Mouse (Mus musculus): Measurements from ENCODE around the gene Ogfr. TPM values are rescaled to one million over a fixed set of nuclear protein-coding genes. Genes with fewer than 3 reads are reported as not detected.

Gene Ogfr
- 13.2 TPM for polyA plus RNA-seq (2014; fragmentation: Illumina TruSeq; extraction: RNeasy Lipid Tissue Mini Kit (QIAGEN cat#74804); ENCODE audit: low replicate concordance)

DNA sequence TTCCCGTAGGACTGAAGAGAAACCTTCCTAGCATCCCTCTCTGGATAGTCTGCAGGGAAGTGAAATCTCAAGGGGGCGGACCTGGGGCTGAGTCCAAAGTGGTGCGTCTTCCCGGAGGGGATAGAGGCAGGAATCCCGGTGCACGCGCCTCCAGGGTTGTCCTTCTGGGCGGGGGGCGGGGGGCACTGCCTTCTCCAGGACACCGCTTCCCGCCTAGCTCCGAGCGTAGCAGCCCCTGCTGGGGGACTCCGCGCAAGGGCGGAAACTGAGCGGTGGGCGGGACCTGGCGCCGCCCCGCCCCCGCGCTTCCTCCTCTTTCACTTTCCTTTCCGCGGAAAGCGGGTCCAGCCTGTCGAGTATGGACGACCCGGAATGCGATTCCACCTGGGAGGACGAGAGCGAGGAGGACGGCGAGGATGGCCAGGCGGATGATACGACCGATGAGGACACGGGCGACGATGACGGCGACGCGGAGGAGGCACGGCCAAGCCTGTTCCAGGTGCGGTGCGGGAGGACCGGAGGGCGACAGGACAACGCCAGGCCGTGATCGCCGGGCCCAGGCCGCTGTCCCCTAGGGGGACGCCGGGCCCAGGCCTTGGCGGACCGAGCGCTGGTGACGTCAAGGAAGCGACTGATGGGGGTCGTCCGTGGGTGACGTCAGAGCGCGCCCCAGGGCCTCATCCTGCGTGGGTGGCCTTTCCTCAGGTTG lies at the start of gene Ogfr:
Gene Ogfr, plus strand, starts transcription at position 123 of the 709 bp plus-strand sequence.

DNA sequence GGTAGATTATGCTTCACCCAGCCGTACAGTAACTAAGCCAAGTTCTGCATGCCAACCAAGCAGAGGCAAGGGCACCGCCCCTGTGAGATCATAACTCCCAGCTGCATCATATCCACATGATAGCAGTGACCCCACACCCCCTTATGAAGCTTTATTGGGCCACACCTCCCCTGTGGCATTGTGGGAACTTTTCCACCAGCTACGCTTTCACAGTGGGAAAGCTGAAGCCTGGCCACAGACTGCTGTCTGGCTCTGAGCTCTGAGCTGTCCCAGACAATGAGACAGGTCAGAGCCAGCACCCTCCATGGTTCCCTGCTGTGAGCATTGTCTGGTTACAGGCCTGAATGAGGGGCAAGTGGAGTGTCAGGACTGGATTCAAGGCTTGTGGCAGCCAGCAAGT lies 8.0 kb upstream of the Ogfr start, which contains the start of gene Mrgbp:
Gene Mrgbp, plus strand, starts transcription at position 303 of the 400 bp plus-strand sequence.

GRCm38 (mm10) chr2:180597490-180597889 lies 8.4 kb downstream of the Ogfr start, which contains the start of gene Col9a3:
Col9a3 (plus strand) TSS chr2:180597790.

DNA sequence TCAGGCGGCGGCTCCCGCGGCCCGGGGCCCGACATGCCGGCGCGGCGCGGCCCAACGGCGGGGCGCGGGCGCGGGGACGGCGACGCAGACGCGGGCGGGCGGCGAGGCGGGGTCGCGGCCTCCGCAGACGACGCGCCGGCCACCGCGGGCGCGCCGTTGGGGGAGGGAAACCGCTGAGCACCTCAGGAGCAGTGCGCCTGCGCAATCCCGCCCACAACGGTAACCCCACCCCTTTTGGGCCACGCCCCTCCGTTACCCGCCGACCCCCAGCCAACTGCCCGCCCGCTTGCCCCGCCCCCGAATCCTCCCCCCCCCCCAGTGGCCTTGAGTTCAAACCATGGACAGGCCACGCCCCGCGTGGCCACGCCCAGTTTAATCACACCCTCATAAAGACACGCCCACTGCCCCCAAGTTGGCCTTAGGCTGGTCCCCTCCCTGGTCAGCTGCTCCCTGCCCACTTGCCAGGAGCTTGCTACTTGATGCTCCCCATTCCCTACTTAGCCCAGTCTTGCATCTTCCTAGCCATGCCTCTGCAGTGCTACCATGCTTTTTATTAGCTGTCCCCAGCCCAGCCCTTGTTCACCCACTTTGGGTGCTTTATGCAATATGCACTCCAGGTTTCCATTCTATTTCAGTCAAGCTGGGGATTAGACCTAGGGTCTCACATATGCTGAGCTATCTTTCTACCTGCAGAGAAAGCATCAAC lies 53.7 kb downstream of the Ogfr start, which contains the start of gene Tcfl5:
Gene Tcfl5, minus strand, starts transcription at position 154 of the 706 bp plus-strand sequence.

Other genes starting within 250 kb of the Ogfr start
- gene Slco4a1, start 133.0 kb upstream of the Ogfr start, polyA plus RNA-seq (2014; fragmentation: Illumina TruSeq; extraction: RNeasy Lipid Tissue Mini Kit (QIAGEN cat#74804); ENCODE audit: low replicate concordance) = 0.89 TPM
- gene Ntsr1, start 89.3 kb upstream of the Ogfr start, polyA plus RNA-seq (2014; fragmentation: Illumina TruSeq; extraction: RNeasy Lipid Tissue Mini Kit (QIAGEN cat#74804); ENCODE audit: low replicate concordance) = not detected
- gene Mrgbp, start 7.9 kb upstream of the Ogfr start, polyA plus RNA-seq (2014; fragmentation: Illumina TruSeq; extraction: RNeasy Lipid Tissue Mini Kit (QIAGEN cat#74804); ENCODE audit: low replicate concordance) = 13.8 TPM
- gene Col9a3, start 8.5 kb downstream of the Ogfr start, polyA plus RNA-seq (2014; fragmentation: Illumina TruSeq; extraction: RNeasy Lipid Tissue Mini Kit (QIAGEN cat#74804); ENCODE audit: low replicate concordance) = 0.22 TPM
- 0.19 TPM for gene Tcfl5, start 53.5 kb downstream of the Ogfr start, polyA plus RNA-seq (2014; fragmentation: Illumina TruSeq; extraction: RNeasy Lipid Tissue Mini Kit (QIAGEN cat#74804); ENCODE audit: low replicate concordance)
- 28.1 TPM for gene Dido1, start 120.8 kb downstream of the Ogfr start, polyA plus RNA-seq (2014; fragmentation: Illumina TruSeq; extraction: RNeasy Lipid Tissue Mini Kit (QIAGEN cat#74804); ENCODE audit: low replicate concordance)
- 45.2 TPM for gene Gid8, start 120.9 kb downstream of the Ogfr start, polyA plus RNA-seq (2014; fragmentation: Illumina TruSeq; extraction: RNeasy Lipid Tissue Mini Kit (QIAGEN cat#74804); ENCODE audit: low replicate concordance)
- 0.19 TPM for gene Slc17a9, start 136.0 kb downstream of the Ogfr start, polyA plus RNA-seq (2014; fragmentation: Illumina TruSeq; extraction: RNeasy Lipid Tissue Mini Kit (QIAGEN cat#74804); ENCODE audit: low replicate concordance)
- not detected for gene Bhlhe23, start 187.7 kb downstream of the Ogfr start, polyA plus RNA-seq (2014; fragmentation: Illumina TruSeq; extraction: RNeasy Lipid Tissue Mini Kit (QIAGEN cat#74804); ENCODE audit: low replicate concordance)

All from small intestine, adult 10 weeks (tissue).